Mouse (Mus musculus): ENCODE data around the gene Cluh. TPM values are rescaled to one million over a fixed set of nuclear protein-coding genes. Genes with fewer than 3 reads are reported as not detected.
A peak's percentile ranks its signal among the peaks of the same experiment; 100 is the strongest.

Gene Cluh
- 100 to 1,000 TPM in 1 of 2 experiments, 10 to 100 TPM in 1; 95.9 to 101 TPM for total RNA-seq (2021)
- long read RNA-seq, experiment 1, full-length matches to known transcripts, result 30 of 130 reads
- long read RNA-seq, experiment 1, partial matches to known transcripts, result 71 of 130 reads
- long read RNA-seq, experiment 1, other reads (novel, unspliced or antisense), result 29 of 130 reads
- long read RNA-seq, experiment 2, full-length matches to known transcripts, result 78 of 191 reads
- long read RNA-seq, experiment 2, partial matches to known transcripts, result 74 of 191 reads
- long read RNA-seq, experiment 2, other reads (novel, unspliced or antisense), result 39 of 191 reads

- peak; percentile 97 to 98 for DNase-seq (ENCODE audit: low spot score in 2 of 2)
These were observed at the start of gene Cluh for GRCm38 (mm10) chr11:74649095-74649646. Cluh (plus strand) TSS chr11:74649495.

- DNase-seq (ENCODE audit: low spot score in 2 of 2), result no peak
These were observed 47.0 kb upstream of the Cluh start for GRCm38 (mm10) chr11:74602286-74602685.

DNA sequence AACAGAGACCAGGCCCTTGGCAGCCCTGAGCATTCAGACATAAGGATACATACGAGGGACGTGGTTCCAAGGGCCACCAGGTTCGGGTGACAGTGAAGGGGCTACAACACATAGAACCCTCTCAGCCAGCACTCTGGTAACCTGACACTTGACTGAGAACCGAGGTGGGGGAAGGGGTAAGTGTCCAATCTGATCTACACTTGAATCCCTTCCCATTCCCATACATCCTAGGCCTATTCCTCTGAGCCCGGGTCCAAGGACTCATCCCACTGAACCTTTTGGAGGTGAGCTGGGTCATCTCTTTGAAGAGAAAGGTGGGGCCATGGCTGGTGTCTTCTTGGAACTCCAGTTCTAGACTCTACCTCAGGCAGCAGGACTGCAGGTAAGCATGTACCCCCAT, 39.2 kb upstream of the Cluh start:
- DNase-seq (ENCODE audit: low spot score in 2 of 2), result no peak

- DNase-seq (ENCODE audit: low spot score in 2 of 2), result no peak
These were observed 38.6 kb upstream of the Cluh start, which contains the start of gene Rap1gap2 for GRCm38 (mm10) chr11:74610545-74611176. Rap1gap2 (minus strand) TSS chr11:74610915.

DNA sequence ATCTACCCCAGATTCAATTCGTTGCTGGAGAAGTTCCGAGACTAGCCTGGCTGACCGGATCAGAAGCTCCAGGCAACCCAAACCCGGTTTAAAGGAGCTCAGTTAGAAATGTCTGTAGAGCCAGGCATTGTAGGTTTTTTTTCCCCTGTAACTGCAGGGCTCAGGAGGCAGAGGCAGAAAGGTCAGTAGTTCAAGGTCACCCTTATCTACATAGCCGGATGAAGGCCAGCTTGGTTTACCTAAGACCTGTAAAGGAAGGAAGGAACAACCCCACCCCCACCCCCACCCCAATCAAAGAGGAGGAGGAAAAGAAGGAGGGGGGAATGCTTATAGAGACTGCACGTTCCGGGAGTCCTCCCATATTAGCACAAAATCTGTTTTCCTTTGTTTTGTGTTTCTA, 37.9 kb upstream of the Cluh start:
- DNase-seq (ENCODE audit: low spot score in 2 of 2), result no peak

DNA sequence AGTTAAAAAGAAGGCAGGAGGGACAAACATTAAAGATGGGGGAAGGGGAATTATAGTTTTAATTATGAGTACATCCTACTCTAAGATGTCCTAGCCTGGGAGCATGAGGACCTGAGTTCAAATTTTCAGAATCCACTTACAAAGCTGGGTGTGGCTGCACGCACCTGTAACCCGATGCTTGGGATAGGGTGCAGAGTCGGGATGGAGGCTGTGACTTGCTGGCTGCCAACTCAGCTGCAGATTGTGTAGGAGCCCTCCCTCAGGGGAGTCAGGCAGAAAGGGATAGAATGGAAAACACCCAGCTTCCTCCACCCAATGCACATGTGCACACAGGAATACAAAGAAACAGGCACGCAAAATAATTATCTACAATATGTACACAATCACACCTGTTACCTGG, 35.9 kb upstream of the Cluh start:
- DNase-seq (ENCODE audit: low spot score in 2 of 2), result no peak

DNA sequence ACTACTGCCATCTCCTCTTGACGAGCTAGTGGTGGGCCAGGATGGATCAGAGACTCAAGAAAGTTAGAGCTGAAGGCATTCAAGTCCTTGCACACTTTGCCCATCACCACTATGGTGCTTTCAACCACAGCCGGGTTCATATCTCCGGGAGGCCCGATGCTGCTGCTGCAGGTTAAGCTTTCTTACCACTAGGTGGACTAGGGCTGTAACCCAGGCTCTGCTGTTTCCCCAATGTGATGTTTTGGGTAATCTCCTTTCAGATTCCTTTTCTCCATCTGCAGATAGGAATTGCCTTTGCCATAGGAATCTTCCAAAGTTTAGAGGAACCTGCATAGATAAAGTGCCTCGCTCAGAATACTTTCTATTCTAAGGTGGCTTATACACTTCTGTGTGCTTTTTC, 33.7 kb upstream of the Cluh start:
- no peak for DNase-seq (ENCODE audit: low spot score in 2 of 2)

DNA sequence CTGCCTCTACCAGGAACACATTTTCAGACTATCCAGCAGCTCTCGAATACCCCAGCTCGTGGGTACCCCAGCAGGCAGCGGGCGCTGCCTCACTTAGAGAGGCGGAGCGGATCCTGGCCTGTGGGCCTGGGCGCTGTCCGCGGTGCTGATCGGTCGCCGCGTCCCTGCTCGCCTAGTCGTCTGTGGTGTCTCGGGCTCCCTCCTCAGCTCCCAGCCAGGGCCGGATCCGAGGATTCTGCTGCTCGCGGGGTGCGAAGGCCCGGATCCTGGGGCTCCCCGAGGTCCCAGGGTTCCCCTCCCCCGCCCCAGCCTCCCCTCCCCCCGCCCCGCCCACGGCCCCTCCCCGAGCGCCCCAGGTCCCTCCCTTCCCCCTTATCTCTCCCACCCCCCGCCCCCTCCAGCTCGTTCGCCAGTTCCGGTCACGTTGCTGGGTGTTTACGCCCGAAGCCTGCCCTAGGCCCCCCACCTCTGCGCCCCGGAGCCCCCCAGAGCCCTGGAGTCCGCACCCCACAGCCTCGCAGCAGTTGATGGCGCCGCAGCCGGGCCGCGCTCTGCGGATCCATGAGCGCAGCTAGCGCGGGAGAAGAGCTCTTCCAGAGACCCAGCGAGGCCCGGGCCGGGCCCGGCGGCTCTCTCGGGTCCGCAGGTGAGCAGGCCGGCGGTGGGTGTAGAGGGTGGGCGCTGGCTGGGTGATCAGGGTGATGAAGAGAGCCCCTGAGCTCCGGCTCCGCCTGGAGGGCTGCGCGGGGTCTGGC, 29.9 kb upstream of the Cluh start, which contains the start of gene Ccdc92b:
TSS of gene Ccdc92b (plus strand) at position 405 of the 755 bp plus-strand sequence.
- DNase-seq (ENCODE audit: low spot score in 2 of 2), result peak; percentile 70 to 87

GRCm38 (mm10) chr11:74619956-74620300, 29.4 kb upstream of the Cluh start:
- DNase-seq (ENCODE audit: low spot score in 2 of 2), result no peak

GRCm38 (mm10) chr11:74621974-74622669, 27.2 kb upstream of the Cluh start:
- no peak for DNase-seq (ENCODE audit: low spot score in 2 of 2)

DNA sequence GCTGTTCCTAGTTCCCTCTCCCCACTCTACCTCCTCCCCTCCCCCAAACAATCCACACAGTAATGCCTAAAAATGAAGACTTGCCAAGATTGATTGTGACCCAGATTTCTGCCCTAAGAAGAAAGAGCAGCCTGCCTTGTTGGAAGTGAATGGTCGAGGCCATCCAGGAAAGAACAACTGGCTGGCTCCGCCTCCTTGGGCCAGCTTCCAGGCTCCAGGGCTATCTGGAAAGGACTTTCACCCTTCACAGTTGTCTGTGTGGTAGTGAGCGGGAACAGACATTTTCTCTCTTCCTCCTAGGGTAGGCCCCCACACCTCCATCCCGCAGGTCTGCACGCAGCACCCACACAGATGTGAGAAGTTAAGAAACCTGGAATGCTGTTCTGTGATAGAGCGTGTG, 25.6 kb upstream of the Cluh start:
- DNase-seq (ENCODE audit: low spot score in 2 of 2), result peak in 1 of 2 experiments; percentile 34

GRCm38 (mm10) chr11:74625333-74625732, 24.0 kb upstream of the Cluh start:
- DNase-seq (ENCODE audit: low spot score in 2 of 2), result no peak

- DNase-seq (ENCODE audit: low spot score in 2 of 2), result no peak
These were observed 21.8 kb upstream of the Cluh start for GRCm38 (mm10) chr11:74627481-74627880.

GRCm38 (mm10) chr11:74631880-74632789, 17.2 kb upstream of the Cluh start:
- no peak for DNase-seq (ENCODE audit: low spot score in 2 of 2)

- peak in 1 of 2 experiments; percentile 58 for DNase-seq (ENCODE audit: low spot score in 2 of 2)
These were observed 14.6 kb upstream of the Cluh start for GRCm38 (mm10) chr11:74634490-74635275.

GRCm38 (mm10) chr11:74637486-74637885, 11.8 kb upstream of the Cluh start:
- no peak for DNase-seq (ENCODE audit: low spot score in 2 of 2)

- DNase-seq (ENCODE audit: low spot score in 2 of 2), result peak; percentile 60 to 78
These were observed 11.1 kb upstream of the Cluh start for GRCm38 (mm10) chr11:74637971-74638790.

- no peak for DNase-seq (ENCODE audit: low spot score in 2 of 2)
These were observed 10.4 kb upstream of the Cluh start for GRCm38 (mm10) chr11:74638791-74639411.

Data from gastrocnemius, postnatal 4 days (tissue).